Mouse (Mus musculus) layer of hippocampus, postnatal 25 days (tissue): ENCODE data around the gene H2-Oa. TPM values are rescaled to one million over a fixed set of nuclear protein-coding genes. Genes with fewer than 3 reads are reported as not detected.
A peak's percentile ranks its signal among the peaks of the same experiment; 100 is the strongest.

Experiments used
- DNase-seq, 2 experiments: peaks; one replicate each; pipeline ENCODE4 v3.0.0; 2022; ENCODE audit warnings: mixed read lengths in 2 of 2, low spot score in 1 of 2; ENCODE audit errors: extremely low spot score in 1 of 2
- total RNA-seq, 2 experiments: library from RNA; stranded (reverse); gene quantifications; 2 replicates each; pipeline ENCODE4 v1.2.3; 2021

H2-Oa gene
- total RNA-seq, 2 experiments from 2014 or later: 0.42 to 0.45 TPM

DNA sequence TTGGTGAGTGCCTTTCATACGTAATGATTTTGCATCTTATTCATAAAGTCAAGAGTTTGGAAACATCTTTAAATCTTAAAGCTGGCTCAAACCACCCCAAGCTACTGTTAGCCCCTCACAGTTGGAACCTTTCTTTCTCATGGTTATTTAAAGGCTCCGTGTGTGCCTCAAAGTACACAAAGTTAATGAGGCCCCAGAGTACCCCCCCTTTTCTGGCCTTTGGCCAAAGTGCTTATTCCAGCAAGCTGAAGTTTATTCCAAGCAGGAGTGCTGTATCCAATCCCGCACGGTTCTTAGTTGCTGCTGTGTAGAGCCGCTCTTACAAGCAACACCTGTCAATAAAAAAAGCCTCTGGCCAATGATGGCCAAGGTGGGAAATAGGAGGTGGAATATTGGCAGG, 7.4 kb downstream of the H2-Oa start:
- no peak for DNase-seq

DNA sequence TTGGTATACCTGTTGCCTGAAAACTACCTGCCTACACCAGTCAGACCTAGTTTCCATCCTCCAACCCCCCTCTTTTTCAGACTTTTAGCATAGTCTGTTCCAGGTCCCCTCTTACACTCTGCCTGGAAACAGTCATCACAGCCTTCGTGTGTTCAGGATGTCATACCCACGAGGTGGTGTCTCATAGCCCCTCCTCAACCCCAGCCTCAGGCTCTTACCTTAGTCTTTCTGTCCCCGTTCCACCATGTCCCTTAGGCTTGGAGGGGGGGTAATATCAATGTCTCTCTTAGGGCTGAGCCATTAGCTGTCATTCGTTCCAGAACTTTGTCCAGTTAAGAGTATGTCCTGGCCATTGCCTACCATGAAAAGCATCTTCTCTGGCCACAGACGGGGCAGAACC, 9.0 kb downstream of the H2-Oa start:
- no peak for DNase-seq

DNA sequence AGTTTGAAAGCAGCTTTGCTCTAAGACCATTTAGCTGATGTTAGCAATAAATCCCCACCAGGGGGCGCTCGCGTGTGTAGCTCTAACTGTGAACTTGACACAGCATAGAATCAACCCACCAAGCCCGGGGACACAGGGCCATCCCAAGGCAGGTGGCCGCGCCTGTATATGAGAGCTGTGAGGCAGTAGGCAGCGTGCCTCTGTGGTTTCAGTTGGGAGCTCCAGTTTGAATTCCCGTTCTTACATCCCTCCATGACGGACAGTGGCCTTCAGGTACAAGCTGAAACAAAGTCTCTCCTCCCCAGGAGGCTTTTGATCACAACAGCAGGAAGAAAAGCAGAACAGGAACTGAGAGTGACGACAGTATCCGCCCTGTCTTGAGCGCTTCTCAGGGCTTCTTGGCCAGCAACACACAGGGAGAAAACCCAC, 9.5 kb downstream of the H2-Oa start:
- peak; percentile 87 to 99 for DNase-seq

DNA sequence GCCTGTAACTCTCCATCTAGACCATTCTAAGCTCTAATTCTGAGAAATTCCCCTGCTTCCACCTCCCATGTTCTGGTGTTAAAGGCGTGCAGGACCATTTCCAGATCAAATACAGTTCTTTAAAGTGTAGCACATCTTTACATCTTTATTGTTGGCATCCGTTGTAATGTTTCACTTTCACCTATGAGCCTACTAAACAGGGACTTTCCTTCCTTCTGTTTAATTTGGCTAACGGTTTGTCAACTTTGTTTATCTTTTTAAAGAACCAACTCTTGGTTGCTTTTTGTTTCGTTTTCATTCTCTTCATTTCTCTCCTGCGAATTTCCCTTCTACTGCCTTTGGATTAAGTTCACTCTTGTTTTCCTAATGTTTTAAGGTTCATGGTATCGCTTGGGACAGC, 10.7 kb downstream of the H2-Oa start:
- no peak for DNase-seq

DNA sequence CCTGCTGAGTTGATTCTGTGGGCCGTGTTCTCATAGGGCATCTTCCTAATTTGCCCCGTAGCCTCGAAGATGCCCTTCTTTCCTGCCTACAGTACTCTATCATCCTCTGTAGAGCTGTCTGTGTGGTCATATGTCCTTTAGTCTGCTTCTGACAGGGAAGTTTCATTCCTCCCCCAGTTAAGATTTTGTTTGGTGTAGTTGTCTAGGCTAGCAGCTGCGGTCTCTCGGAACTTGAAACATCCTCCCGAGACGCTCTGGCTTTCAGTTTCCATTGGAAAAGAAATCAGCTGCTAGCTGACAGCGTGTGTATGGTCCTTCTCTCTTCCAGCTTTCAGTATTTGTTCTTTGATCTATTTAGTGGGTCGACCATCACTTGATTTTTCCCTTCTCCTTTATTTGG, 12.7 kb downstream of the H2-Oa start:
- no peak for DNase-seq

DNA sequence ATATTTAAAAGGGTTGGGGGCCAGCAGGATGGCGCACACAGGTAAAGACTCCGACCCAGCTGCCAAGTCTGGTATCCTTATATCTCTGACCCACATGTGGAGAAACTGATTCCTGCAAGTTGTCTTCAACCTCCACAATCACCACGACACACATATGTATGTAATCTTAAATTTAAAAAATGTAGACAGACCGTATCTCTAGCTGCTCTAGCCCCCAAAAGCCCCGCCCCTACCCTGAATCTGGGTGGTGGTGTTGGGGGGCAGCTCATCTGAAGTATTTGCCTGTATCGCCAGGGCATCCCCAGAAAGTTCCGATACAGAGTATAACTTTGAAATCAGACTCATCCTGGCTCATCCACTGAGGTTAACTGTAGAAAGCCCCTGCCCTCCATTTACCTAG, 14.4 kb downstream of the H2-Oa start:
- no peak for DNase-seq

DNA sequence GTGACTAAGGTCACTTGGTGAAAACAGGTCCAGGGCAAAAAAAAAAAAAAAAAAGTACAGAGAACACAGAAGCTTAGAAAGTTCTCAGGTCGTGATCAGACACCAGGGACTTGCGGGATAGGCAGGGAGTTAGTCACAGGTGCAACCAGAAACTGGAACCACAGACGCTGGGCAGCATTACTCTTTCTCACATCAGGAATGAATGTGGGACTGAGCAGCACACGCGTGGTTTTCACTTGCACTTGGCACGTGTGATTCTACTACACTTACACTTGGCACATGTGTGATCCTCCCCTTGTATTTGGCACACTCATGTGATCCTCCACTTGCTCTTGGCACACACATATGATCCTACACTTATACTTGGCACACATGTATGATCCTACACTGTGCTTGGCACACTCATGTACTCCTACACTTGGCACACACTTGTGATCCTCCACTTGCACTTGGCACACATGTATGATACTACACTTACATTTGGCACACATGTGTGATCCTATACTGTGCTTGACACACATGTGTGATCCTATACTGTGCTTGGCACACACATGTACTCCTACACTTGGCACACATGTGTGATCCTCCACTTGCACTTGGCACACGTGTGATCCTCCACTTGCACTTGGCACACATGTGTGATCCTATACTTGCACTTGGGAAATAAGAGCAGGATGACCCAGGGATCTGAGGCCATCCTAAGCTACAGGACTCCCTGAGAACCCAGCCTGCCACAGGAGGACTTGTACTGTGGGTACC, 15.1 kb downstream of the H2-Oa start:
- no peak for DNase-seq

DNA sequence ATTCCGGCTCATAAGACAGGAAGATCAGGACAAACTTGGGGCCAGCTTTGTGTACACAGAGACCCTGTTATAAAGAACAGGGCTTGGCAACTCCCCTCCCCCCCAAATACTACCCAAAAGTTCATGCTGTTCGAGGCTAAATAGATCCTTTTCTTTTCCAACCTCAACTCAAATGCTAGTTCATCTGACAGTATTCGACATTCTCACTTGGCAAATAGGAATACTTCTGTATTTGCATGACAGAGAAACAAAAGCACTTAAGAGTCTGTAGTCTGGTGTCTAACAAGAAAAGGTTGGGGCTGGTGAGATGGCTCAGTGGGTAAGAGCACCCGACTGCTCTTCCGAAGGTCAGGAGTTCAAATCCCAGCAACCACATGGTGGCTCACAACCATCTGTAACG, 16.3 kb downstream of the H2-Oa start:
- DNase-seq: no peak

DNA sequence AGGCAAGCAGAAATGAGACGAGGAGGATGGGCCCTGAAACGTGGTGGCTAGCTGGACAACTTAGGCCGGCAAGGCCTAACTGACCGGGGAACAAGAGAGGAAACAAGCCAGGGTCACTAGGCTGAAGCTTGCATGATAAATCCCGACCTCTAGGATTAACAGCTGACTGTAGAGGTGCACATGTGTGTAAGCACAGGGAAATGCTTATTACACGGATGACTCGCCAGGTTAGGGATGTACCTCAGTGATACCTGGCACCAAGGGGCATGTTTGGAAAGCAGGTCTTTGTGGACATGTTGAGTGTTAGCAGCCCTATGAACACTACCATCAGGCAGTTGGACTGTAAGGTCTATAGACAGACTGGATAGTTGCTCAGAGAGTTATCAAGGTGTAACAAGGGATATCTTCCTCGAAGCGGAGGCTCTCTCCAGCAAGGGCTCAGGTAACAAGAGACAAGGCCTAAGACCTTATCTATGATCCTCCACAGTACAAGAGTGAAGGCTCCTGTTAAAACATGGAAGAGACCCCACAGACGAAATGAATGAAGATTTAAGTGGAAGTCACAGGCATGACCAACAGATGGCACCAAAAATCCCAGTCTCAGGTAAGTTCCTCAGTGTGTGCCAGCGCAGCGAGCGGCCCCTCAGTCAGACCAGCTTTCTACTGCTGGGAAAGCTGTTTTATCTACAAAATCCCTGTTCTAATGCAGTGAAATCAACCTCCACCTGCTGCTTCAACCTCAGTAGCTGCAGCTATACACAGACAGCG, 17.1 kb downstream of the H2-Oa start:
- DNase-seq: no peak

DNA sequence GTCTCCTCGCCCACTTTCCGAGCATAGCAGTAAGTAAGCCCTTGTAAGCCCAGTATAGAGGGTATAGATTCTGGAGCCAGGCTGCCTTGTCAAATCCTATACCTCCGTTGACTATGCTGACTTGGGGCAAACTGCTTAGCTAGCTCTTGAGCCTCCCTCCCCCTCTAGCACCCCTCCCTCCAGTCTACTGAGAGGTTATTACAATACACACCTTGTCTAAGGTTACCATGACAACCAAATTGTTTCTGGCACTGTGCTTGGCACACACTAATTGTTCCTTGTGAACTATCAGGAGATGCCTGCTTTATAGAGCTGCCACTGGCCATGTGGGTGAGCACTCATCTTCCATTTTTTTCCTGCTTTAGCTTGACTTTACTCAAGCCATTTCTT, 17.7 kb downstream of the H2-Oa start:
- no peak for DNase-seq

DNA sequence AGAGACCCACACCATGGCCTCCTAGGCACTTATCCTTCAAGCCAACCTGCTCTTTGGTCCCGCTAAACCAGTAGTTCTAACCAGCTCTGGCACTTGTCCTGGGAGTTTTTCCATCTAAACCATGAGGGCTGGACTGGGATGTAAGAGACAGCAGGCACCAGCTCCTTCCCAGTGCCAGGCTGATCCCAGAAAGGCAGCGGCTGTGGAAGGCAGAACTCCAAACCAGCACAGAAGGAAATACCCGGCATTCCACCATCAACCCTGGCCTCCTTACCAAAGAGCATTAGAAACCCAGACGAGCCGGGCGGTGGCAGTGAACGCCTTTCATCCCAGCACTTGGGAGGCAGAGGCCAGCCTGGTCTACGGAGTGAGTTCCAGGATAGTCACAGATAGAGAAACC, 18.2 kb downstream of the H2-Oa start:
- no peak for DNase-seq

DNA sequence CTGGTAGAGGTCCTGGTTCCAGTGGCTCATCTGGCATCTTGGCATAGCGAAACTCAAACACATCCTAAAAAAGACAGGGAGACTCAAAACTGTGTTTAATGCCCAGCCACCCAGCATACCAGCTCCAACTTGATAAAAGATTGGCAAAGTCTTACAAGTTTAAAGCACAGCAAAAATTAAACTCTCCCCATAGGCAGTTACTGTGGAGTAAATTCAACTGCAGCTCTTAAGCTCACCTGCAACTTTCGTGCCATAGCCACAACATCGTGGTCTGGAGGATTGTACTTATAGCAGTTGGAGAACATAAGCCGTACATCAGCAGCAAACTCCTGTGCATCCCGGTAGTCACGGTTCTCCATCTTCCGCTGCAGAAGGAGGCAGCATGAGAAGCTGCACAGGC, 22.0 kb downstream of the H2-Oa start:
- no peak for DNase-seq

DNA sequence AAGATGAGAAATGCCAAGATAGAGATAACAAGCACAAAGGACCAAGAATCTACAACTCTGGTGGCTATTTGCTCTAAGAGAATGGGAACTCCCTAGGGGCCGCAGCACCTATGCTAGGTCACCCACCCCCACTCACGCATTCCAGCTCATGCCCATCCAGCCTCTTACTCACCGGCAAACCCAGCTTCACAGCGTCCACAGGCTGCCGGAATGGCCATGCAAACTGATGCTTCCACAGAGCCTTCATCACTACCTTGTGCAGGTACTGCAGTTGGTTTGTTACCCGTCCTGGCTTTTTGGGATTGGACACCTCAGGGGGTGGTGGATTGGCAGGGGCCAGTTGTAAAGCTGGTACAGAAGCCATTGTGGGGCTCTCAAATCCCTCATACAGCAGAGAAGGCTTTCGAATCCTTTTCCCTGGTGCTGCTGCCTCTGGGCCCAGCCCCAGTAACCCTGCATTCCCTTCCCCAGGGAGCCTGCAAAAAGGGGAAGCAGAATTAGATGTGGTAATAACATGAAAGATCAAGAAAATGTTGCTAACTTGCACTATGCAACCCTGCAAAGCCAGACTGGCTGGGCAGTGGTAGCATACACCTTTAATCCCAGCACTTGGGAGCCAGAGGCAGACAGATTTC, 24.7 kb downstream of the H2-Oa start:
- no peak for DNase-seq

DNA sequence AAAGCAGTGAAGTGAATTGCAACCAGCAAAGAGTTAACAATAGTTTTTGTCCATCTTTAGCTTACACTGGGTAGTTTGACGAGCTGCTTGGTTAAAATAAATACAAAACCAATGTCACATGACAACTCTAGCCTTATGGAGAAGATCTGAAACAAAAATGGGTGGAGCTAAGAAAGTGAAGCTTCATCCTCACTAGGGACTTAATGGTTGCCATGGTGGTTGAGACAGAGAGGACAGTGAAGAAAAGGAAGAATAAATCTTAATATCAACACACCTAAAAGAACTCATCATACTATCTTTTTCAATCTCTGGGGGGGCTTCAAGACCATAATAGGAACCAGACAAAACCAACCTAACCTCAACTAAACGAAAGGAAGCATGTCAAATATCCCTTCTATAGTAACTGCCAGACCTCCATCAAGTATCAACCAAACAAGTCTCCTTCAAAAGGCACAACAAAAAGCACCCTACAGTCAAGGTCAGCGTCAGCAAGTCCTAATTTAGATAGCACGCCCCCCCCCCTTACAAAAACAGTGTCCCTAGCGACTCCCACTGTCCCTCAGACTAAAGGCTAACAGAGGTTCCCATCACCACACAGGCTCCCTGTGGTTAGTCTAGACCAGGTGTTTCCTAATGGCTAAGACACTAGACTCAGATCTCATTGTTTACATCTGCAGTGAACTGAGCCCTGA, 25.4 kb downstream of the H2-Oa start:
- DNase-seq: no peak

DNA sequence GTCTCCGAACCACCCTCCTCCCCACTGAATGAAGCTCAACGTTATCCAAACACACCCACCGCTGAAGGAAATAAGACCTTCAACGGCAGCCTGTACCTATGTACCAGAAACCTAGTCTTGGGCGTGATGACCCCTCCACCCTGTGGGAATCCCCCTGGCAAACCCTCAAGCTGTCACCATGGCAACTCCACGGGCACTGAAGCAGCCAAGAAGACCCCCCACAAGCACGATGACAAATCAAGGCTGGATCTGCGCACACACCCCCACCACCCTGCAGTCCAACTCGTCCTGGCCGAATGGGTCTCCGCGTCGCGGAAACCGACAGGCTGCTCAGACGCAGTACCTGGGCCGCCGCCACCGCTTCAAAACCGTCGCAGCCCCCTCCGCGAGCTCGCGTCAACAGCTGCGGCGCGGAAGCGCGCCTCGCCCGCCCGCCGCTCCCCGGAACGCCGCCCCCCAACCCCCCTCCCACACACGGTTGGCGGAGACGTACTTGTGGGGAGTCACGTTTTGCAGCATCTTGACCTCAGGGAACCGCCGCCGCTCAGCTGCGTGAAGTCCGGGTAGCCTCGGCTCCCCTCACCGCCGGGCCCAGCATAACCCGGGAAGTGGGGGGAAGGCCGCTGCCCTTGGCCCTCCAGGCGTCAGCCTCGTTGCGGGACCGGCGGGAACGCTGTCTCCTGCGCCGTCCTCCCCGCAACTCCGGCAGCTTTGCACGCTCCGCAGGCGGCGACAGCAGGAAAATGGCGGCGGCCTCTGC, 26.2 kb downstream of the H2-Oa start:
- no peak for DNase-seq

DNA sequence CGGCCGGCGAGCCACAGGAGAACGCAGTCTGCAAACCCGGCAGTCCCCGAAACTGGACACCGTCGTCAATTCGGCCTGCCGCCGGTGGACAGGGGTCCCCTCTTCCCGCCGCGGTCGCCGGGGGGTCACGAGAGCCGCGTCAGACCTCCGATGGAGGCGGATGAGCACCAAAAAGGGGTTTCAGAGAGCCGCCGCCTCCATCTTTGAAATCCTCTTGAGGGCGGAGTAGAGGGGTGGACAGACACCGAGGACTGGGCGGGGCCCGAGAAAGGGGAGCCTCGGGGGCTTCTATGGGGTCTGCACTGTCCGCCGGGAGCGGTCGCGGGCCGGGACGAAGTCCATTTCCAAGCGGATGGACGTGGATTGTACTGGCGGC, 26.7 kb downstream of the H2-Oa start:
- DNase-seq: peak in 1 of 2 experiments; percentile 47

DNA sequence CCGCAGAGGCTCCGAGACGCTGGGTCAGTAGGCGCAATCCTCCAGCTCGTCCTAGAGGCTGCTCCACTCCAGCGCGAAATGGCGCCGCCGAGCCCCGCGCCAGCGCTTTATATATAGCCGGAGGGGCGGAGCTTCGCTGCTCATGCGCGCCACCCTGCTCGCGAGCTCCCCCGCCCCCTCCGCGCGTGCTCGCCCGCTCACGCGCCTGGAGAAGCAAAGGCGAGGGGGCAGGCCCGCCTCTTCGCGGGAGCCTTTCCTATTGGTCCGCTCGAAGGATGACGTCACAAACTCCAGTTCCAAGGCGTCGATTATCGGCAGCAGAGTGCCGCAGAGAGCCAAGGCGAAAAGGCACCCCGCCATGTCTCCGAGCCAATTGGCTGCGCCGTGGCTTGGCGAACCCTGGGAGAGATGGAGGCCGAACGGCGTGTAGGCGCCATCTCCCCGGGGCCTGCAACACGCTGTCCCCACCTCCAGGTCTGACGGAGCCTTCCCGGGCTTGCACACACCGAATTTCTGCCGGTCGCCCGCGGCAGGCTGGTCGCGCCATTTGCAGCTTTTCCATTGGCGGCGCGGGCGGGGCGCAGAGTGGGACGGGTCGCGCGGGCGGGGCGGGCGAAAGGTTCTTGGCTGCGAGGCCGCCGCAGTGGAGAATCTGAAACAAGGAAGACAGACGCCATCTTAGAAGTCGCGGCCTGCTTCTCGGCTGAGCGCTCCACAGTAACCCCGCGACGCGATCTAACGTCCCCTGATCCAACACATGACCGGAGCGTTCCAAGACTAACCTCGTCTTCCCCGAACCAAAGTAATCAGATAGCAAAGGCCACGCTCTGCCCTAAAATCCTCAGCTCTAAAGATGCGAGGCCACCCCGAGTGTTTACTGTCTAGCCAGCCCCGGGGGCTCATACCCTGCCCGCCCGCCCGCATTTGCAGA, 27.4 kb downstream of the H2-Oa start, which contains the start of gene H2-DMa:
Gene H2-DMa (plus strand): TSS at position 293 of the 931 bp plus-strand sequence.
- peak; percentile 97 to 100 for DNase-seq

DNA sequence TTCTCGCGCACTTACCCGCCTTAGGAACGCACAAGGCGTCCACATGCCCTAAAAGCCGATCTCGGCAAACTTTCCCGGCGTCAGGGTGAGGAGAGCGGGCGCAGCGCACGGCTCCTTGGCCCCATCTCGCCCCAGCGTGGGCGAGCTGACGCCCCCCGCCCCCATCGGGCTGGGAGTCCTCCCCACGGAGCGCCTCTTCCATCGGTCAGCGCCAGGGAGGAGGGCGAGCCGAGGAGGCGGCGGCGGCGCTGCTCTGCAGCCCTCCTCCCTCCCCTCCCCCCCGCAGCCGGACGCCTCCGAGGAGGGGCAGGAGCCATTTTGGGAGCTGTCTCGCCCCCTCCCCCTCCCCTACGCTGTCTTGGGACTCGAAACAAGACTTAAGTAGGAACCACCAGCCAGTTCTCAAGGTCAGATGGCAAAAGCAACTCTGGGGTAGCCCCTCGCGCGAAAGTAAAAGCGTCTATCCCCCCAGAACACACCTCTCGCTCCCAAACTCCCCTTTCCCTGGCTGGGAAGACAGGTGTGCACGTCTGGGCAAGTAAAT, 28.1 kb downstream of the H2-Oa start:
- DNase-seq: peak; percentile 68 to 76

DNA sequence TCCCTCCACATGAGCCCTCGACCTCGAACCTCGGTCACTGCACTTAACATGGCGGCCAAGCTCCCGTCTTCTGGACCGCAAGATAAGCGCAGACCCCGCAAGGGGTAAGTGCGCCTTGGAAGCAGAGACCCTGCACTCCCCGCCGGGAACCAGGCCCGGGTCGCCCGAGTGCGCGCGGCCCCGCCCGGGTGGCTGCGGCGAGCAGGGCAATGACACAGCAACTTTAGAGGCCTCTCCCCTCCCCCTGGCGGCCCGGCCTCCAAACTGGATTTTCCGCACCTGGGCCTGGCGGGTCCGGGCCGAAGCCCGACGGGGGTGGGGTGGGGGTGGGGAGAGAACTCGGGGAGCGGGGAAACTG, 28.7 kb downstream of the H2-Oa start:
- peak; percentile 63 for DNase-seq
